Mouse (Mus musculus) limb, embryonic 14.5 days (tissue): Measurements from ENCODE around the gene Katnal1. TPM values are rescaled to one million over a fixed set of nuclear protein-coding genes. Genes with fewer than 3 reads are reported as not detected.

Experiments
- ATAC-seq: fragments of 200-750 bp; cut with Nextera tagmentation; 2 replicates; pipeline ENCODE4 v1.8.0; 2017; ENCODE audit warnings: low read depth, moderate number of reproducible peaks, moderate TSS enrichment; ENCODE audit not compliant: low FRiP score
- DNase-seq: peaks from one replicate; pipeline ENCODE4 v3.0.0-alpha.2; 2015; ENCODE audit warnings: low spot score
- H3K27ac ChIP-seq: fragments of 300-500 bp; sonication (generic); replicated peaks from 2 replicates; pipeline ENCODE4 v1.5.1; 2014; ENCODE audit warnings: low read depth, mild to moderate bottlenecking, low read length, moderate library complexity, mixed read lengths
- H3K27me3 ChIP-seq: fragments of 300-500 bp; sonication (generic); 2 replicates; pipeline ENCODE4 v1.6.1; 2014; ENCODE audit warnings: low read length, mixed read lengths; ENCODE audit not compliant: control insufficient read depth, insufficient read depth
- H3K36me3 ChIP-seq: fragments of 300-500 bp; sonication (generic); 2 replicates; pipeline ENCODE4 v1.6.1; 2014; ENCODE audit warnings: mild to moderate bottlenecking, low read length, moderate library complexity, mixed read lengths; ENCODE audit not compliant: control insufficient read depth, insufficient read depth
- H3K4me1 ChIP-seq: fragments of 300-500 bp; sonication (generic); 2 replicates; pipeline ENCODE4 v1.6.1; 2014; ENCODE audit warnings: antibody characterized with exemption, low read length, mixed read lengths; ENCODE audit not compliant: control insufficient read depth, insufficient read depth
- H3K4me2 ChIP-seq: fragments of 300-500 bp; sonication (generic); replicated peaks from 2 replicates; pipeline ENCODE4 v1.6.1; 2014; ENCODE audit warnings: low read depth, mild to moderate bottlenecking, low read length, moderate library complexity; ENCODE audit not compliant: severe bottlenecking
- H3K4me3 ChIP-seq: fragments of 300-500 bp; sonication (generic); replicated peaks from 2 replicates; pipeline ENCODE4 v1.5.1; 2014; ENCODE audit warnings: low read length
- H3K9ac ChIP-seq: fragments of 300-500 bp; sonication (generic); 2 replicates; pipeline ENCODE4 v1.6.1; 2014; ENCODE audit warnings: mild to moderate bottlenecking, low read depth, low read length, moderate library complexity; ENCODE audit not compliant: severe bottlenecking
- H3K9me3 ChIP-seq: fragments of 300-500 bp; sonication (generic); 2 replicates; pipeline ENCODE4 v1.6.1; 2016; ENCODE audit warnings: low read length; ENCODE audit not compliant: control insufficient read depth
- POLR2A ChIP-seq: fragments of 200-500 bp; IDR thresholded peaks from 2 replicates; pipeline ENCODE4 v1.8.0; 2012; ENCODE audit warnings: inconsistent platforms, mild to moderate bottlenecking, moderate library complexity, borderline replicate concordance; ENCODE audit not compliant: insufficient read depth, insufficient read length; ENCODE audit errors: extremely low read depth
- WGBS: fragments of 180-500 bp; shearing (Covaris S2); extraction: QIAGEN DNeasy Blood & Tissue Kit; methylation state at CpG from one replicate; pipeline ENCODE4 v1.1.7; 2014; 5-methylcytosine and 5-hydroxymethylcytosine counted together
- polyA plus RNA-seq, 2 experiments: library from polyadenylated mRNA; depleted of rRNA in 1 of 2; stranded (reverse) in 1 of 2; unstranded in 1 of 2; fragments of >200 nt; fragmentation: Nextera tagmentation in 1 of 2; extraction: Ambion mirVana in 1 of 2; gene quantifications; 2 replicates each; pipeline versions ENCODE4 v1.2.1 to v1.2.3; 2012 to 2014

Katnal1 gene
- polyA plus RNA-seq, 2 experiments = 12.9 to 13.3 TPM

DNA sequence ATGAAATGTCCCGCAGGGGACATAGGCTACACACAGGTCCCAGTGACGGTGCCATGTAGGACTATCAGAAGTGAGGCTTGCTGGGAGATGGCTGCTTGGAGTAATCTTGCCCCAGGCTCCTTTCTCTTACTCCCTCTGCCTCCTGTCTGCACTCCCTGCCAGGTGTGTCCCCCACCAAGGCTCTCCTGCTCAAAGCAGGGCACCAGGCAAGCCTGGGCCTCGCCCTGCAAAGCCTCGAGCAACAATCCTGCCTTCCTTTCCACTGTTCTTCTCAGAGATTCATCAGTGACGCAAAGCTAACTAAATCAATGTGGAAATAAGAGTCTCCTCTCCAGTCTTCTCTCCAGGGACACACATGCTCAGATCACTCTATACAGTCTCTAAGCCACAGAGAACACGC lies 12.3 kb downstream of the Katnal1 start:
- TF ChIP-seq POLR2A = no peak
- Histone ChIP-seq H3K4me2 (no peak overlapping the region), H3K27me3 (no peaks in the 10 kb centered on the region), H3K27ac (no peak overlapping the region), H3K4me1 (no peaks in the 10 kb centered on the region), H3K36me3 (peaks cover 45% of the 10 kb centered on the region), H3K9ac (no peak overlapping the region), H3K9me3 (no peaks in the 10 kb centered on the region), H3K4me3 (no peak overlapping the region)
- ATAC-seq = no peak
- WGBS = 71% methylated on average over 6 of the region's 6 CpGs
- DNase-seq = no peak

DNA sequence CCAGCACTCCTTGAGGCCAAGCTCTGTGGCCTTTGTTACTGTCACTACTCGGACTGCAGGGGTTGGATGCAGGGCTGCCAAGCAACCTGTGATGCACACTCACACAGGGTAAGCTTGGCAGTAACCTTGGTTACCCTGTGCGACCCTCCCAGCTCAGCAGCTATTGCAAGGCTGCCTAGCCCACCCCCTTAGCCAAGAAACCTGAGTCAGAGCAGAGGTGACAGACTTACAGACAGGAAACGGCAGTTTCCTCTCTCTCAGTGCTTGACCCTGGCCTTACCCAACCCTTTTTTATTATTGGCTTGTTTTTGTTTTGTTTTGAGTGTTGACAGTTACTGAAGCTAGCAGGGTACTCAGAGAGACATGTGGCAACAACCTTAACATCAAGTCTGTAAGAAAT lies 16.9 kb downstream of the Katnal1 start:
- Histone ChIP-seq H3K9ac (no peak overlapping the region), H3K27me3 (no peaks in the 10 kb centered on the region), H3K4me2 (no peak overlapping the region), H3K4me3 (no peak overlapping the region), H3K9me3 (no peaks in the 10 kb centered on the region), H3K4me1 (no peaks in the 10 kb centered on the region), H3K27ac (no peak overlapping the region), H3K36me3 (peaks cover 26% of the 10 kb centered on the region)
- ATAC-seq (no peak), DNase-seq (no peak)
- 48% methylated on average over 3 of the region's 3 CpGs for WGBS
- no peak for TF ChIP-seq POLR2A

DNA sequence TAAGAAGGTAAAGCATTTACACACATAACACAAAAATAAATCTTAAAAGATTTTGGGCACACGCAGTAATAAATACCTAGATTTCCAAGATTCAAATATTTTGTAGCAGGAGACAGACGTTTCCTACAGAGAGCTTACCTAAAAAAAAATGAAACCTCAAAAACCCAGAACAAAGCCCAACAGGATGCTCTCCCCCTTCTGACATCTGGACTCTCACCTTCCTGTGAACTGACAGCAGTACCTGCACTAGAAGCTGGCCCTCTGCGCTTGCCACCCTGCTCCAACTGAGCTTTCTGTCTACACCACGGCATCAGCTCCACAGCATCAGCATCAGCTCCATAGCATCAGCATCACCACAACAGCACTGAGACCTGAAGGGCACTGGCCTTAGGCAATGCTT lies 19.1 kb downstream of the Katnal1 start:
- Histone ChIP-seq H3K27ac (no peak overlapping the region), H3K27me3 (no peaks in the 10 kb centered on the region), H3K4me3 (no peak overlapping the region), H3K4me2 (no peak overlapping the region), H3K9ac (no peak overlapping the region), H3K4me1 (no peaks in the 10 kb centered on the region), H3K9me3 (no peaks in the 10 kb centered on the region), H3K36me3 (peaks cover 18% of the 10 kb centered on the region)
- ATAC-seq (no peak), DNase-seq (no peak)
- no peak for TF ChIP-seq POLR2A
- 92% methylated on average over 4 of the region's 4 CpGs for WGBS

DNA sequence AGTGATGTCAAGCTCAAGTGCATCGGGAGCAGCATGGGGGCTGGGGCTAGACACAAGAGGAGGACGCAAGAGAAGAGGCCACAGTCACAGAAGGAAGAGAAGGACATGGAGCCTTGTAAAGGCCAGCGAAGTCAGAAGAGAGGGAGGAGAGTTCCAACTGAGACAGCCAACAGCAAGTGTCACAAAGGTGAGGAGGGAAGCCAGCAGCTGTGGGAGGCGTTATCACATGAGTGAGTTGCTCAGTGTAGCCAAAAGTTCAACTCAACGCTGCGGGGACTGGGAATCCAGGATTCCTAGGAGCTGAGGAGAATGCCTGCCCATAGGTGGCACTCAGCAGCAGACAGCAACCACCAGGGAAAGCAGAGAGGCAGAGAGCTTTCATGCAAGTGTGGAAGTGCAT lies 19.7 kb downstream of the Katnal1 start:
- peak; percentile 30 for DNase-seq
- Histone ChIP-seq H3K4me1 (no peaks in the 10 kb centered on the region), H3K9me3 (no peaks in the 10 kb centered on the region), H3K4me2 (no peak overlapping the region), H3K9ac (no peak overlapping the region), H3K4me3 (no peak overlapping the region), H3K27me3 (no peaks in the 10 kb centered on the region), H3K27ac (no peak overlapping the region), H3K36me3 (peaks cover 19% of the 10 kb centered on the region)
- ATAC-seq = no peak
- no peak for TF ChIP-seq POLR2A
- 51% methylated on average over 6 of the region's 6 CpGs for WGBS

DNA sequence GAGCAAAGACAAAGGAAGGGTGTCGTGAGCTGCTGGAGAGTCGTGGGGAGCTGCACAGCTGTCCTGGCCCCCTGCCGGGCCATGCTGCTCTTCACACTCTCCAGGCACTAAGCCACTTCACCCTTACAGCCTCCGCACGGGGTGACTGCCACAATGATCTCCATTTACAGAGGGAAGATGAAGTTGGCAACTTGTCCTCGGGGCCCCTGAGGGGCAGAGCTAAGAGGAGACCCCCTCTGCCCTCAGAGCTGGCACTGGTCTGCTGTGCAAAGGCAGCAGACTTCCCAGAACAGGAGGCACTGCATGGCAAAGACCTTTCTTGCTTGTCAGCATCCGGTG lies 20.1 kb downstream of the Katnal1 start:
- no peak overlapping the region for H3K9ac ChIP-seq
- 34% methylated on average over 7 of the region's 7 CpGs for WGBS
- no peak for TF ChIP-seq POLR2A
- DNase-seq = peak; percentile 32
- H3K4me2 ChIP-seq = no peak overlapping the region
- peak; percentile 16; the same call in 1 of the 2 replicates for ATAC-seq
- H3K9me3 ChIP-seq = no peaks in the 10 kb centered on the region
- no peaks in the 10 kb centered on the region for H3K27me3 ChIP-seq
- H3K4me3 ChIP-seq = no peak overlapping the region
- peaks cover 22% of the 10 kb centered on the region for H3K36me3 ChIP-seq
- H3K27ac ChIP-seq = no peak overlapping the region
- H3K4me1 ChIP-seq = no peaks in the 10 kb centered on the region
